Mouse (Mus musculus): ENCODE measurements around the gene Zfhx3. TPM values are rescaled to one million over a fixed set of nuclear protein-coding genes. Genes with fewer than 3 reads are reported as not detected.

Zfhx3 gene
- polyA plus RNA-seq, 1 experiment from 2014 or later: 19.8 TPM

- Histone ChIP-seq H3K4me1 (ENCODE audit: insufficient read depth) (peaks cover 9% of the 10 kb centered on the region), H3K4me3 (ENCODE audit: low read depth, low read length) (no peak overlapping the region), H3K27ac (ENCODE audit: low read depth) (no peak overlapping the region), H3K36me3 (ENCODE audit: insufficient read depth) (no peaks in the 10 kb centered on the region), H3K9me3 (ENCODE audit: low read depth, low read length) (no peaks in the 10 kb centered on the region), H3K4me2 (no peak overlapping the region), H3K9ac (no peak overlapping the region), H3K27me3 (ENCODE audit: insufficient read depth, low read length) (no peaks in the 10 kb centered on the region)
- DNase-seq: no peak
- WGBS: 64% methylated on average over 9 of the region's 9 CpGs
- ATAC-seq (ENCODE audit: insufficient read depth): no peak
- no peak for TF ChIP-seq CTCF (IDR thresholded peaks at IDR 0.05; ENCODE audit: low read depth)
Observed at GRCm38 (mm10) chr8:108579808-108580207, 637.4 kb downstream of the Zfhx3 start.

- Histone ChIP-seq H3K4me1 (ENCODE audit: insufficient read depth) (peaks cover 9% of the 10 kb centered on the region), H3K27me3 (ENCODE audit: insufficient read depth, low read length) (no peaks in the 10 kb centered on the region), H3K36me3 (ENCODE audit: insufficient read depth) (no peaks in the 10 kb centered on the region), H3K4me3 (ENCODE audit: low read depth, low read length) (no peak overlapping the region), H3K9me3 (ENCODE audit: low read depth, low read length) (no peaks in the 10 kb centered on the region), H3K9ac (no peak overlapping the region), H3K4me2 (no peak overlapping the region), H3K27ac (ENCODE audit: low read depth) (no peak overlapping the region)
- ATAC-seq (ENCODE audit: insufficient read depth) (no peak), DNase-seq (no peak)
- 96% methylated on average over 5 of the region's 5 CpGs for WGBS
- TF ChIP-seq CTCF (IDR thresholded peaks at IDR 0.05; ENCODE audit: low read depth): no peak
Observed at GRCm38 (mm10) chr8:108580364-108580763, 637.9 kb downstream of the Zfhx3 start.

GRCm38 (mm10) chr8:108581557-108581956 is 639.1 kb downstream of the Zfhx3 start:
- H3K27me3 ChIP-seq (ENCODE audit: insufficient read depth, low read length): no peaks in the 10 kb centered on the region
- no peaks in the 10 kb centered on the region for H3K9me3 ChIP-seq (ENCODE audit: low read depth, low read length)
- no peak overlapping the region for H3K9ac ChIP-seq
- ATAC-seq (ENCODE audit: insufficient read depth): no peak
- H3K4me1 ChIP-seq (ENCODE audit: insufficient read depth): peaks cover 9% of the 10 kb centered on the region
- H3K4me2 ChIP-seq: no peak overlapping the region
- no peak overlapping the region for H3K4me3 ChIP-seq (ENCODE audit: low read depth, low read length)
- DNase-seq: no peak
- WGBS: 56% methylated on average over 6 of the region's 6 CpGs
- no peak overlapping the region for H3K27ac ChIP-seq (ENCODE audit: low read depth)
- no peaks in the 10 kb centered on the region for H3K36me3 ChIP-seq (ENCODE audit: insufficient read depth)
- no peak for TF ChIP-seq CTCF (IDR thresholded peaks at IDR 0.05; ENCODE audit: low read depth)

- no peaks in the 10 kb centered on the region for H3K9me3 ChIP-seq (ENCODE audit: low read depth, low read length)
- WGBS: 71% methylated on average over 3 of the region's 3 CpGs
- H3K4me3 ChIP-seq (ENCODE audit: low read depth, low read length): no peak overlapping the region
- ATAC-seq (ENCODE audit: insufficient read depth) (no peak), DNase-seq (no peak)
- no peaks in the 10 kb centered on the region for H3K36me3 ChIP-seq (ENCODE audit: insufficient read depth)
- no peak for TF ChIP-seq CTCF (IDR thresholded peaks at IDR 0.05; ENCODE audit: low read depth)
- no peaks in the 10 kb centered on the region for H3K27me3 ChIP-seq (ENCODE audit: insufficient read depth, low read length)
- H3K4me2 ChIP-seq: no peak overlapping the region
- no peak overlapping the region for H3K27ac ChIP-seq (ENCODE audit: low read depth)
- no peak overlapping the region for H3K9ac ChIP-seq
- H3K4me1 ChIP-seq (ENCODE audit: insufficient read depth): peaks cover 8% of the 10 kb centered on the region
Observed at GRCm38 (mm10) chr8:108582251-108582650, 639.8 kb downstream of the Zfhx3 start.

GRCm38 (mm10) chr8:108583261-108583660 is 640.8 kb downstream of the Zfhx3 start:
- no peaks in the 10 kb centered on the region for H3K27me3 ChIP-seq (ENCODE audit: insufficient read depth, low read length)
- H3K9ac ChIP-seq: no peak overlapping the region
- no peak overlapping the region for H3K27ac ChIP-seq (ENCODE audit: low read depth)
- DNase-seq (no peak), ATAC-seq (ENCODE audit: insufficient read depth) (no peak)
- peaks cover 5% of the 10 kb centered on the region for H3K4me1 ChIP-seq (ENCODE audit: insufficient read depth)
- no peak for TF ChIP-seq CTCF (IDR thresholded peaks at IDR 0.05; ENCODE audit: low read depth)
- no peaks in the 10 kb centered on the region for H3K36me3 ChIP-seq (ENCODE audit: insufficient read depth)
- no peaks in the 10 kb centered on the region for H3K9me3 ChIP-seq (ENCODE audit: low read depth, low read length)
- H3K4me3 ChIP-seq (ENCODE audit: low read depth, low read length): no peak overlapping the region
- 81% methylated on average over 4 of the region's 4 CpGs for WGBS
- no peak overlapping the region for H3K4me2 ChIP-seq

- Histone ChIP-seq H3K4me3 (ENCODE audit: low read depth, low read length) (no peak overlapping the region), H3K27ac (ENCODE audit: low read depth) (no peak overlapping the region), H3K4me1 (ENCODE audit: insufficient read depth) (no peaks in the 10 kb centered on the region; the same call in 1 of the 2 replicates), H3K9me3 (ENCODE audit: low read depth, low read length) (no peaks in the 10 kb centered on the region), H3K9ac (no peak overlapping the region), H3K36me3 (ENCODE audit: insufficient read depth) (no peaks in the 10 kb centered on the region), H3K4me2 (no peak overlapping the region), H3K27me3 (ENCODE audit: insufficient read depth, low read length) (no peaks in the 10 kb centered on the region)
- WGBS: 68% methylated on average over 9 of the region's 9 CpGs
- ATAC-seq (ENCODE audit: insufficient read depth) (no peak), DNase-seq (no peak)
- no peak for TF ChIP-seq CTCF (IDR thresholded peaks at IDR 0.05; ENCODE audit: low read depth)
Observed at GRCm38 (mm10) chr8:108583867-108584661, 641.6 kb downstream of the Zfhx3 start.

DNA sequence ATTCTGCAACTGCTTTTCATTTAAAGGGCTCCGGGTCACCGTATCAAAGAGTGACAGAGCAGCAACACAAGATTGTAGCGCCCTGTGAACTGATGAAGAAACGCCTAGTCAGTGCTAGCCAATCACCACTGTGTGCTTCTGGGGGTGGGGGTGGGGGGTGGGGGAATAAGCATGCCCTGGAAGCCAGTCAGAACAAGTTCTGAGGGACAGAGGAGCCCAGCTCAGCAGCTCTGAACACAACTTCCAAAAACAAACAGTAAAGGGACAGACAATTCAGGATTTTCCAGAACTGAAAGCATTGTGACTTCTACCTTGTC is 642.2 kb downstream of the Zfhx3 start:
- H3K27ac ChIP-seq (ENCODE audit: low read depth): no peak overlapping the region
- ATAC-seq (ENCODE audit: insufficient read depth) (0 out of 2 replicates have a peak, but pooled peaks have one; percentile 31), DNase-seq (no peak)

More for the DNA sequence above, 642.2 kb downstream of the Zfhx3 start:
- Histone ChIP-seq H3K9ac (no peak overlapping the region), H3K4me2 (no peak overlapping the region), H3K36me3 (ENCODE audit: insufficient read depth) (no peaks in the 10 kb centered on the region), H3K9me3 (ENCODE audit: low read depth, low read length) (no peaks in the 10 kb centered on the region), H3K4me3 (ENCODE audit: low read depth, low read length) (no peak overlapping the region), H3K4me1 (ENCODE audit: insufficient read depth) (no peaks in the 10 kb centered on the region; the same call in 1 of the 2 replicates), H3K27me3 (ENCODE audit: insufficient read depth, low read length) (no peaks in the 10 kb centered on the region)
- 63% methylated on average over 4 of the region's 4 CpGs for whole genome bisulfite sequencing
- TF ChIP-seq CTCF (IDR thresholded peaks at IDR 0.05; ENCODE audit: low read depth): no peak

Data from lung, embryonic 14.5 days (tissue).